Mouse (Mus musculus) liver, embryonic 14.5 days (tissue): Measurements from ENCODE around the gene Upp2.

Source experiments
- CTCF ChIP-seq: IDR thresholded peaks from 2 replicates; pipeline ENCODE4 v1.5.1; 2016; ENCODE audit warnings: antibody characterized with exemption, low read depth, control low read depth
- EP300 ChIP-seq: IDR thresholded peaks from 2 replicates; pipeline ENCODE4 v1.6.1; 2016; ENCODE audit warnings: antibody characterized with exemption, low read depth

- TF ChIP-seq CTCF (no peak), EP300 (no peak)
These were observed 30.3 kb upstream of the Upp2 start for GRCm38 (mm10) chr2:58536796-58537195.
